Mouse (Mus musculus) brain, adult 2 months (tissue): ENCODE measurements around the gene Rpl9.

Experiments used
- DNase-seq: peaks from one replicate; pipeline ENCODE4 v3.0.0; 2011; ENCODE audit warnings: low read depth, low spot score

The Rpl9 gene

GRCm38 (mm10) chr5:65390648-65391644, at the start of gene Rpl9, which contains the start of gene Lias:
Gene Rpl9, minus strand, starts transcription at chr5:65391444.
Gene Lias, plus strand, starts transcription at chr5:65391497.
- peak; percentile 99 for DNase-seq

GRCm38 (mm10) chr5:65438041-65438440, 46.8 kb upstream of the Rpl9 start:
- no peak for DNase-seq

DNA sequence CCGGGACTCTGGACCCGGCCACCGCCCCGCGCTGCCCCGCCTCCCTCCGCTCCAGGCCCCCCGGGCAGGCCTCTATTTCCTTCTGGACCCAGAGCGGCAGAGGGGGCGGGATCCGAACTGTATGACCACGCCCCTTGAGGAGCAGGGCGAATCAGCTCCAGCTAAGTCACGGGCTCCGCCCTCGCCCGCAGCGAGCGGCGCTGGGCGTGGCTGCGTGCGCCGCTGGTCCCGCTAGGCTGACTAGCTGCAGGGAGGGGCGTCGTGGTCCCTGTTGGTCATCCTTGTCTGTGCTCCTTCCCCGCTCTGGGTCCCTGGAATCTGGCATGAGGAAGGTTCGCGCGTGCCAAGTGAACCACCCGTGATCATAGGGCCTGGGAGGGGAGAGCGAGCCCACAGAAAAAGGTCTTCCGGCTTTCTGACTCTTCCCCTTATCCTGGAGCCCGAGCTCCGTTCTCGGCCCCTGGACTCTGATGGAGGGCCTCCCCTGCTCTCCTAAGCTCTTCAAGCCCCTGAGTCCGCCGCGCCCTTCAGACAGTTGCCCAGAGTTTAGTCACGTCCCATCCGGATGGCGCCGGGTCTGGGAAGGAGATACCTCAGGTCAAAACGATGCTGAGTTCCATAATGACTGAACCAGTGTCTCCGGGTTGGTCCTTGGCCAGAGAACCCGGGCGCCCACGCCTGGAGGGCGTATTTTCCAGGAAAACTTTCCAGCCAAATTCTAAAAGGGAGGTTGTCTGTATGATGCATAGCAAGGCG, 44.7 kb upstream of the Rpl9 start, which contains the start of gene Ugdh:
Gene Ugdh (minus strand): TSS at position 144 of the 756 bp plus-strand sequence.
- DNase-seq, result peak; percentile 98

GRCm38 (mm10) chr5:65435363-65435805, 44.1 kb upstream of the Rpl9 start:
- DNase-seq, result peak; percentile 33

DNA sequence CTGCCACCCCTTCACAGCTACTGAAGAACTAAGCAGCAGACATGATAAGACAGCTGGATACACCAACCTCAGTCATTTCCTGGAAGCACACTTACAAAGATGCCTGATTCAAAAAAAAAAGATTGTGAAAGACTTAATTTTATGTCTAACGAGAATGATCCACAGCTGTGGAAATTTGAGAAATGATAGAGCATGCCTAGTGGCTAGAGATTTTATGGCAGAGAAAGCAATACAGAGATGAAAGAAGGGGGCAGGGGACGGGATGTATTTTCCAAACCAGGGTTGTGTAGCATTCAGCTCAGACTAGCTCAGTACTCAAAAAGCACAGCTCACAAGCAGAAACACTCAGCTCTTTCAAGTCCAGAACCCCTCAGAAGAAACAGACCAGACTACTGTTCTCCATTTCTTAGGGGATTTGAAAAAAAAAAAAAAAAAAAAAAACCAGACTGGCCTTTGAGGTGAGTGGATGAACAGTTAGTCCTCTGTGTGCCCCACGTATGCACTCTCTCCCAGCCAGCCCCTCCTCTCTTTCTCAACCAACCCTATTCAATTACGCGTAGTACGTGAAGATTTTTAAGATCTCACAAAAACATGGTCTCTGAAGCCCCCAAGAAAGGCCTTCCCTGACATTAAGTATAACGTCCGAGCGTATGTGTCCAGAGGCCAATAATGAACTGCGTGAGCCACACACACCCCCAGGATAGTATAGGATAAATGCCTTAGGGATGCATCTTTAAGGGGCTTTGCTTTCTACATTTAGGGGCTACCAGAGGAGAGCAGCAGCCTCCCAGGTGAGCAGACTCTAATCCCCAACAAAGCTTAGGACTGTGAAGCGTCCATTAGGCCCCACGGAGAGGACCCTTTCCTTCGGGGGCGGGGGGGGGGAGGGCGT, 43.5 kb upstream of the Rpl9 start:
- peak; percentile 63 for DNase-seq

DNA sequence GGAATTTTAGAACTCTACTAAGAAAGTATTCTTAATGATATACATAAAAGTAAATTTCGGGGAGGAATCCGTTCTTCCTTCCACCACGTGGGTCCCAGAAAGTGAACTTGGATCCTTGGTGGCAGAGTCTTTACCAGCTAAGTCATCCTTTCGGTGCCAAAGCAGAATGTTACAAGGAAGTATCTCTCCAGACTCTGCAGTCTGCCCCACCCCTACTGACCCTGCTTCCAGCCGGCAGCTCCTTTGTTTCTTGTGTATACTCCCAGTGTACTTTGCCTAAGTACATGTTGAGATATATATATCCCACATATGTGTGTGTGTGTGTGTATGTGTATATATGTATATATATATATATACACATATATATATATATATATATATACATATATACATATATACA, 38.2 kb upstream of the Rpl9 start:
- no peak for DNase-seq

- no peak for DNase-seq
Observed at GRCm38 (mm10) chr5:65428321-65428720, 37.1 kb upstream of the Rpl9 start.

DNA sequence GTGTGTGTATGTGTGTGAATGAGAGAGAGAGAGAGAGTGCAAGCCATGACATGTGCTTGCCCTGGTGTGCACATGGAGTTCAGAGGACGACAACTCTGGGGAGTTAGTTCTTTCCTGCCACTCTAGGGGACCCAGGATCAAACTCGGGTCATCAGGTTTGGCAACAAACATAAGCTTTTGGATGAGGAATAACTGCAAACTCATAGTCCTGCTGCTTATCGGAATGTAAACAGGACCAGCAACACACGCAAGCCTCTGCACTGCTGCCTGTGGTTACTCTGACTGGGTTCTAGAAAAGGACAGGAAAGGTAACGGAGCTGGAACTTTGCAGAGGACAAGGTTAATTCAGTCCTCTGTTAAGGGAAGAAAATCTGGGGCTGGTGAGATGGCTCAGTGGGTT, 34.0 kb upstream of the Rpl9 start:
- DNase-seq, result no peak

DNA sequence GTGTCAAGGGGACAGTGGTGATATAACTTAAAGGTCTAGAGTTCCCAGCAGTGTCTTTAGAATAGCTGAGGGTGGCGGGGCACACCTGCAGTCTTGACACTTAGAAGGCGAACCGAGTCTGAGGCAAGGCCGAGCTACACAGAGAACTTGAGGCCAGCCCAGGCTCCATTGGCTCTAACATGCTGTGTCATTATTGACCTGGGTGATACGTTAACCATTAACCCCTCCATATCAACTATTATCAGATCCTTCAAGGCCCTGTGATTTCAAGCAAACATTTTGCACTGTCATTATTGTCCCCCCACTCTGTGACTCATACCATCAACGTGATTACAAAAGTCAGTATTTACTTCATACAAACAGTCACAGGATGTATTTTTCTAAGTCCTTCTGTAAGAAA, 33.0 kb upstream of the Rpl9 start:
- no peak for DNase-seq

DNA sequence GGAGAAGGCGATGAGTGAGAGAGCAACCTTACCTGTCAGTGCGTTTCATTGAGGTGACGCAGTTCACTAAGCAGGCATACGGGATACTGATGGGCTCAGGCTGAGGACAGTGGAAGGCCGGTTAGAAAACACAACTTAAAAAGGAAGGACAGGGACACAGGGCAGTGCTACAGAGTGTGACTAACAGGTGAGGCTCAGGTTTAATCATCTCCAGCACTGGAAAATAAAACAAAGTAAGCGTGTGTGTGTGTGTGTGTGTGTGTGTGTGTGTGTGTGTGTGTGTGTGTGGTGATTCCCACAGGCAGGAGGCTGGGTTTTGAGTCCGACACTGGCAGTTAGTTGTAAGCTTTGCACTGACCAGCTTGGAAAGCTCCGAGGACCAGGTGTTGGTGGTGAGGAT, 31.6 kb upstream of the Rpl9 start:
- no peak for DNase-seq

GRCm38 (mm10) chr5:65420822-65421221, 29.6 kb upstream of the Rpl9 start:
- DNase-seq, result no peak

GRCm38 (mm10) chr5:65419136-65419535, 27.9 kb upstream of the Rpl9 start:
- DNase-seq, result no peak

- DNase-seq, result peak; percentile 39
Observed at GRCm38 (mm10) chr5:65415653-65416458, 24.6 kb upstream of the Rpl9 start.

GRCm38 (mm10) chr5:65407989-65408388, 16.7 kb upstream of the Rpl9 start:
- peak; percentile 43 for DNase-seq

GRCm38 (mm10) chr5:65401251-65401994, 10.2 kb upstream of the Rpl9 start:
- peak; percentile 89 for DNase-seq

- DNase-seq, result no peak
Observed at GRCm38 (mm10) chr5:65394425-65394824, 3.2 kb upstream of the Rpl9 start.

- peak; percentile 20 for DNase-seq
Observed at GRCm38 (mm10) chr5:65391753-65392152, 509 bp upstream of the Rpl9 start.

DNA sequence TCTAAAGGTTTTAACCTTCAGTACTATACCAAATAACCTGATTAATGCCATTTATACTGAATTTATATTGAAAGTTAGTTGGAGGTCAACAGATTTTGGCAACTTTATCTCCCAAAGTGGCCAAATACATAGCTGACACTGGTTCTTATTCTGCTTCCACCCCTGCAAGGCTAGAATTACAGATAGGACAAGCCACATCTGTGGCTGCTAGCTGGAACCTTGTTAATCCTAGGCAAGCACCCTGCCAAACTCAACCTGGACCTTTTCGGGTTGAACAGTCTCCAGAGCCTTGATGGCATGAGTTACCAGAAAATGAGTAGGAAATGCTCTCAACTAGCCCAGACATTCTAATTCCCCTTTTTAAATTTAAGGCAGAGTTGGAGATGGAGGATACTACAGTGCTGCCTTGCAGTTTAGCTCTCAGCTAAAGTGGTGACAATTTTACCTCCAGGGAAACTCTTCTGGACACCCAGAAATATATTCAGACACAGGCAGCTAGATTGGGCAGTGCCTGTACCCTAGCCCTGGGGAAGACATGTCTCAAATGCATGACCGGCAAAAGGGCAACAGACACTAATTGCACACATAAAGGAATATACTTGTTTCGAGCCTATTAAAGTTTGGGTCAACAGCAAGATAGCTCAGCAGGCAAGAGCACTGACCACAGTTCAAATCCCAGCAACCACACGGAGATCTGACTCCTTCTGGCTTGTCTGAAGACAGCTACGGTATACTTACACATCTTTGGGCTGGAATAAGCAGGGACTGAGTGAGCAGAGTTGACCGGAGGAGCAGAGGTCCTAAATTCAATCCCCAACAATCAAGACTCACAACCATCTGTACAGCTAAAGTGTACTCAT, 4.0 kb downstream of the Rpl9 start:
- DNase-seq, result no peak

DNA sequence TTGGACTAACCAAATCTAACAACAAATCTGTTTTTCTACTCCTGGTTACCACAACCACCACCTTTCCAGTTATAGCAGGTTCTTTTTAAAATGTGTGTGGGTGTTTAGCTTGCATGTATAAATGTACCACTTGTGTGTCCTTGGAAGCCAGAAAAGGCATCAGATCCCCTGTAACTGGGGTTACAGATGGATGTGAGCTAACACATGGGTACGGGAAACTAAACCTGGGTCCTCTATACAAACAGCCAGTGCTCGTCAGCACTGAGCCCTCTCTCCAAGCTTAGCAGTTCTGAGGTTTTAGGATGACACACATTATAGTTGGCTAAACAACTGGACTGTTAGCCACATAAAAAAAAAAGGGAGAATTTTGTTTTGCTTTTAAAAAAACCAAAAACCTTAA, 5.5 kb downstream of the Rpl9 start:
- DNase-seq, result peak; percentile 35
